Mouse (Mus musculus): ENCODE measurements around the gene Tmem156. TPM values are rescaled to one million over a fixed set of nuclear protein-coding genes. Genes with fewer than 3 reads are reported as not detected.

Tmem156 gene
- polyA plus RNA-seq, 1 experiment from 2014 or later, result 0.71 TPM

- peak overlapping the region; percentile 8; the same call in 1 of the 2 replicates for H3K27ac ChIP-seq (ENCODE audit: low read length)
Observed at GRCm38 (mm10) chr5:65102026-65102640, 10.2 kb upstream of the Tmem156 start.

GRCm38 (mm10) chr5:65101621-65102020 is 9.7 kb upstream of the Tmem156 start:
- WGBS, result 90% methylated on average over 6 of the region's 6 CpGs
- H3K36me3 ChIP-seq (ENCODE audit: control insufficient read depth, insufficient read depth), result no peaks in the 10 kb centered on the region
- no peak overlapping the region for H3K4me2 ChIP-seq (ENCODE audit: low read depth, low read length)
- peaks cover 14% of the 10 kb centered on the region for H3K4me1 ChIP-seq (ENCODE audit: control insufficient read depth, insufficient read depth, low read length)
- no peaks in the 10 kb centered on the region for H3K27me3 ChIP-seq (ENCODE audit: control insufficient read depth, insufficient read depth, low read length)
- no peaks in the 10 kb centered on the region for H3K9me3 ChIP-seq (replicated peaks; ENCODE audit: control insufficient read depth, low read length)
- H3K27ac ChIP-seq (ENCODE audit: low read length), result no peak overlapping the region
- no peak overlapping the region for H3K9ac ChIP-seq (ENCODE audit: low read length)
- no peak for ATAC-seq (replicated peaks; ENCODE audit: extremely low read depth, insufficient read depth, low FRiP score)
- H3K4me3 ChIP-seq (ENCODE audit: low read length), result no peak overlapping the region

More at GRCm38 (mm10) chr5:65102026-65102640, 10.2 kb upstream of the Tmem156 start:
- H3K9ac ChIP-seq (ENCODE audit: low read length), result 0 out of 2 replicates have a peak overlapping the region, but pooled peaks have one; percentile 18
- peak overlapping the region; percentile 24 for H3K4me2 ChIP-seq (ENCODE audit: low read depth, low read length)
- 40% methylated on average over 3 of the region's 3 CpGs for WGBS
- no peaks in the 10 kb centered on the region for H3K27me3 ChIP-seq (ENCODE audit: control insufficient read depth, insufficient read depth, low read length)
- peaks cover 18% of the 10 kb centered on the region for H3K4me1 ChIP-seq (ENCODE audit: control insufficient read depth, insufficient read depth, low read length)
- H3K4me3 ChIP-seq (ENCODE audit: low read length), result no peak overlapping the region
- no peak for ATAC-seq (replicated peaks; ENCODE audit: extremely low read depth, insufficient read depth, low FRiP score)
- no peaks in the 10 kb centered on the region for H3K36me3 ChIP-seq (ENCODE audit: control insufficient read depth, insufficient read depth)
- no peaks in the 10 kb centered on the region for H3K9me3 ChIP-seq (replicated peaks; ENCODE audit: control insufficient read depth, low read length)

- Histone ChIP-seq H3K4me3 (ENCODE audit: low read length) (no peak overlapping the region), H3K27ac (ENCODE audit: low read length) (no peak overlapping the region), H3K4me1 (ENCODE audit: control insufficient read depth, insufficient read depth, low read length) (peaks cover 14% of the 10 kb centered on the region), H3K9ac (ENCODE audit: low read length) (no peak overlapping the region), H3K4me2 (ENCODE audit: low read depth, low read length) (no peak overlapping the region), H3K36me3 (ENCODE audit: control insufficient read depth, insufficient read depth) (no peaks in the 10 kb centered on the region), H3K27me3 (ENCODE audit: control insufficient read depth, insufficient read depth, low read length) (no peaks in the 10 kb centered on the region), H3K9me3 (replicated peaks; ENCODE audit: control insufficient read depth, low read length) (no peaks in the 10 kb centered on the region)
- WGBS, result 70% methylated on average over 5 of the region's 5 CpGs
- no peak for ATAC-seq (replicated peaks; ENCODE audit: extremely low read depth, insufficient read depth, low FRiP score)
Observed at GRCm38 (mm10) chr5:65101209-65101608, 9.3 kb upstream of the Tmem156 start.

- H3K4me2 ChIP-seq (ENCODE audit: low read depth, low read length), result no peak overlapping the region
- H3K4me1 ChIP-seq (ENCODE audit: control insufficient read depth, insufficient read depth, low read length), result peaks cover 14% of the 10 kb centered on the region
- no peak overlapping the region for H3K9ac ChIP-seq (ENCODE audit: low read length)
- no peak overlapping the region for H3K27ac ChIP-seq (ENCODE audit: low read length)
- no peaks in the 10 kb centered on the region for H3K36me3 ChIP-seq (ENCODE audit: control insufficient read depth, insufficient read depth)
- 86% methylated on average over 11 of the region's 11 CpGs for WGBS
- H3K4me3 ChIP-seq (ENCODE audit: low read length), result no peak overlapping the region
- no peak for ATAC-seq (replicated peaks; ENCODE audit: extremely low read depth, insufficient read depth, low FRiP score)
- no peaks in the 10 kb centered on the region for H3K9me3 ChIP-seq (replicated peaks; ENCODE audit: control insufficient read depth, low read length)
- no peaks in the 10 kb centered on the region for H3K27me3 ChIP-seq (ENCODE audit: control insufficient read depth, insufficient read depth, low read length)
Observed at GRCm38 (mm10) chr5:65100002-65100401, 8.1 kb upstream of the Tmem156 start.

GRCm38 (mm10) chr5:65097457-65097856 is 5.5 kb upstream of the Tmem156 start:
- ATAC-seq (replicated peaks; ENCODE audit: extremely low read depth, insufficient read depth, low FRiP score), result no peak
- WGBS, result 66% methylated on average over 5 of the region's 5 CpGs
- Histone ChIP-seq H3K9me3 (replicated peaks; ENCODE audit: control insufficient read depth, low read length) (no peaks in the 10 kb centered on the region), H3K9ac (ENCODE audit: low read length) (no peak overlapping the region), H3K4me3 (ENCODE audit: low read length) (no peak overlapping the region), H3K36me3 (ENCODE audit: control insufficient read depth, insufficient read depth) (no peaks in the 10 kb centered on the region), H3K27ac (ENCODE audit: low read length) (no peak overlapping the region), H3K4me2 (ENCODE audit: low read depth, low read length) (no peak overlapping the region), H3K27me3 (ENCODE audit: control insufficient read depth, insufficient read depth, low read length) (no peaks in the 10 kb centered on the region), H3K4me1 (ENCODE audit: control insufficient read depth, insufficient read depth, low read length) (peaks cover 9% of the 10 kb centered on the region)

GRCm38 (mm10) chr5:65096805-65097204 is 4.9 kb upstream of the Tmem156 start:
- 70% methylated on average over 3 of the region's 3 CpGs for WGBS

GRCm38 (mm10) chr5:65096082-65096481 is 4.2 kb upstream of the Tmem156 start:
- H3K4me2 ChIP-seq (ENCODE audit: low read depth, low read length), result no peak overlapping the region
- no peak overlapping the region for H3K9ac ChIP-seq (ENCODE audit: low read length)
- WGBS, result 81% methylated on average over 3 of the region's 3 CpGs
- no peak for ATAC-seq (replicated peaks; ENCODE audit: extremely low read depth, insufficient read depth, low FRiP score)
- no peaks in the 10 kb centered on the region for H3K9me3 ChIP-seq (replicated peaks; ENCODE audit: control insufficient read depth, low read length)
- no peak overlapping the region for H3K4me3 ChIP-seq (ENCODE audit: low read length)
- H3K27me3 ChIP-seq (ENCODE audit: control insufficient read depth, insufficient read depth, low read length), result no peaks in the 10 kb centered on the region
- H3K27ac ChIP-seq (ENCODE audit: low read length), result no peak overlapping the region
- no peaks in the 10 kb centered on the region for H3K36me3 ChIP-seq (ENCODE audit: control insufficient read depth, insufficient read depth)
- no peaks in the 10 kb centered on the region for H3K4me1 ChIP-seq (ENCODE audit: control insufficient read depth, insufficient read depth, low read length)

More at GRCm38 (mm10) chr5:65096805-65097204, 4.9 kb upstream of the Tmem156 start:
- Histone ChIP-seq H3K36me3 (ENCODE audit: control insufficient read depth, insufficient read depth) (no peaks in the 10 kb centered on the region), H3K4me3 (ENCODE audit: low read length) (no peak overlapping the region), H3K9ac (ENCODE audit: low read length) (no peak overlapping the region), H3K4me2 (ENCODE audit: low read depth, low read length) (no peak overlapping the region), H3K9me3 (replicated peaks; ENCODE audit: control insufficient read depth, low read length) (no peaks in the 10 kb centered on the region), H3K27me3 (ENCODE audit: control insufficient read depth, insufficient read depth, low read length) (no peaks in the 10 kb centered on the region), H3K4me1 (ENCODE audit: control insufficient read depth, insufficient read depth, low read length) (peaks cover 3% of the 10 kb centered on the region), H3K27ac (ENCODE audit: low read length) (no peak overlapping the region)
- ATAC-seq (replicated peaks; ENCODE audit: extremely low read depth, insufficient read depth, low FRiP score), result no peak

GRCm38 (mm10) chr5:65094902-65095545 is 3.1 kb upstream of the Tmem156 start:
- Histone ChIP-seq H3K27me3 (ENCODE audit: control insufficient read depth, insufficient read depth, low read length) (no peaks in the 10 kb centered on the region), H3K36me3 (ENCODE audit: control insufficient read depth, insufficient read depth) (no peaks in the 10 kb centered on the region), H3K4me3 (ENCODE audit: low read length) (no peak overlapping the region), H3K9ac (ENCODE audit: low read length) (no peak overlapping the region), H3K4me2 (ENCODE audit: low read depth, low read length) (no peak overlapping the region), H3K4me1 (ENCODE audit: control insufficient read depth, insufficient read depth, low read length) (no peaks in the 10 kb centered on the region), H3K27ac (ENCODE audit: low read length) (no peak overlapping the region), H3K9me3 (replicated peaks; ENCODE audit: control insufficient read depth, low read length) (no peaks in the 10 kb centered on the region)
- no peak for ATAC-seq (replicated peaks; ENCODE audit: extremely low read depth, insufficient read depth, low FRiP score)
- 74% methylated on average over 7 of the region's 7 CpGs for WGBS

- Histone ChIP-seq H3K4me3 (ENCODE audit: low read length) (no peak overlapping the region), H3K27ac (ENCODE audit: low read length) (no peak overlapping the region), H3K9ac (ENCODE audit: low read length) (no peak overlapping the region), H3K4me1 (ENCODE audit: control insufficient read depth, insufficient read depth, low read length) (no peaks in the 10 kb centered on the region), H3K27me3 (ENCODE audit: control insufficient read depth, insufficient read depth, low read length) (no peaks in the 10 kb centered on the region), H3K9me3 (replicated peaks; ENCODE audit: control insufficient read depth, low read length) (no peaks in the 10 kb centered on the region), H3K4me2 (ENCODE audit: low read depth, low read length) (no peak overlapping the region), H3K36me3 (ENCODE audit: control insufficient read depth, insufficient read depth) (no peaks in the 10 kb centered on the region)
- no peak for ATAC-seq (replicated peaks; ENCODE audit: extremely low read depth, insufficient read depth, low FRiP score)
Observed at GRCm38 (mm10) chr5:65093769-65094168, 1.8 kb upstream of the Tmem156 start.

Measured in heart, embryonic 16.5 days (tissue).